Mouse (Mus musculus) ZHBTc4 (cell line): ENCODE results near the gene Epas1.

Experiments used
- DNase-seq: peaks from one replicate; pipeline ENCODE4 v3.0.0-alpha.2; 2011; ENCODE audit warnings: low read depth, low spot score

Epas1 gene

DNA sequence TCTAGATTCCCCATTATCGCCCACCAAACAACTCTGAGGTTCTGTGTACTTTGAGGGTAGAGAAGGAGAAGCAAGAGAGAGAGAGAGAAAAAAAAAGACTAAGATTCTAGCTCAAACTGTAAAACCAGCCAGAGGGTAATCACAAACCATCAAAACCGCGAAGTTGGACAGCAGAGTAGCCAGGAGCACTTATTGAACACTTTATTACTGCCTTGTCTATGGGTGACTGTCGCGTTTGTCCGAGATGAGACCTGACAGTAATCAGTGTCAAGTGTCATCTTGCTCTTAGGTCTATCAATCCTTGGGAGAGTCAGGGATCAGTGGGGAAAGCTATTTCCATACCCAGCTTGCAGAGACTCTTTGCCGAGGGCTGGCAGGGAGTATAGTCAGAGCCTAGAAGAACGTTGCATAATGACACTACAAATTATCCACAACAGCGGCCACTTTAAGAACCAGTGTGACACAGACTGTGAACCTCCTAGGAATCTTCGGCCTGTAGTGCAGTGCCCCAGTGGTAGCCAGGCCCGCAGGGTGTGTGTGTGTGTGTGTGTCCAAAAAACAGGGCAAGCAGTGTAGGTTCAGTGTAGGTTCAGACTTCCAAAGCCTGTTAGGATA lies 2.2 kb downstream of the Epas1 start:
- DNase-seq: no peak

DNA sequence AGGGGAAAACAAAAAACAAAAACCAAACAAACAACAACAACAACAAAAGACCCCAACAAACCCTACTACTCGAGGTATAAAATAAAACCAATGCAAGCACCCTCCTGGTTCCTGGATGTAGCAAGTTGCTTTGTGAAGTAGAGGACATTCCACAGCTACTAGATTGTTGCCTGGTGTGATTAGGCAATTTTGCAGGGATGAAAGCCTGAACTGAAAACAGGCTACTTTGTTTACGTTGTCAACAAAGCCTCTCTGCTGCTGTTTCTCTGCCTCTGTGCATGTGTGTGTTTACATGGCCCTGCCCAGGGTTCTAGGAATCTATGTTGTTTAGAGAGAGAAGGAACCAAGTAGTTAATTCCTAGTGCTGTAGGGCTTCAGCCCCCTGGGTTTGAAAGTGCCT lies 4.1 kb downstream of the Epas1 start:
- no peak for DNase-seq

DNA sequence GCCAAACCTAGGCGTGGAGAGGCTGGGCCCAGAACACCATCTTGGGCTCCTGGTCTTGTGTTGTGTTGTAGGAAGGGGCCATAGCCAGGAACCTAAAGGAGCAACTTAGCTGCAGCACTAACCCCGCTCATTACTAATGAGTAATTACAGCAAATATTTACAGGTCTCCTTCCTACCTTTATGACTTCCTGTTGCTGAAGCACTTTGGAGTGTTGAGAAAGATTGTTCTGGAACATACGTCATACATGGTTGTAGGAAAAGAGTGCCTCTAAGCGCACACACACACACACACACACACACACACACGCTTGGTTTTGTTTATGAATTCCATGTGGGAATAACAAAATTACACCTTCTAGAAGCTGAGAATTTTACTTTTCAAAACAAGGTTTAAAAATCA lies 8.4 kb downstream of the Epas1 start:
- no peak for DNase-seq

DNA sequence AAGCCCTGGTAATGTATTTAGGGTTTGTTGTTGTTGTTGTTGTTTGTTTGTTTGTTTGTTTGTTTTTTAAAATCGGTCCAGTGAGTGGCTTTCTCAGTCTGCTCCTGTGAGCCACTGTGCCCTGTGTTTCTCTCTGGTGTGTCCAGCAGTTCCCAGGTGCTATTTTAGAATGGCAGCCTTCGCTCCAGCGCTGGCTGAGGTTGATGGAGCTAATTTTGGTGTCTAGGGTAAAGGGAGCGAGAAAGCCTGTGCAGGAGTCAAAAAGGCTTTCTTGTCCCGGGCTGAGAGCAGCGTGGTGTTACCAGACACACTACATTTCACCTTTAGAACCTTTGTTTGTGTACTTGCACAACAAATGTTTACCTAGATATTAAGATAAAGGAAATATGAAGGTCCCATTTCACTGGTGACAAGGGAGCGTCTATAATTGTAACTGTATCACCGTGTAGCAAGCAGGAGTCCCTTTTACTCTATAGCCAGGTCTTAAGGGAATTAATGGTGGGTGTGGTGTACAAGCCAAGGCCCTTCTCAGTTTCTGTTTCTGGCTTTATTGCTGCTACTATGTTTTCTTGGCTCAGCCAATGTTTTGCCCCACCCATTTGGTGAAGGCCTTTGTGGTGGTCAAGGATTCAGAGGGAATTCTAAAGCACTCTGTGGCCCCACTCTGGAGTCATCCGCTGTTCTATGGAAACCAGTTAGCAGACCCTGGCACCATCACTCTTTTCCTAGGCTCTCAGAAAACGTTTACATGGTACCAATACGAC lies 9.2 kb downstream of the Epas1 start:
- no peak for DNase-seq

DNA sequence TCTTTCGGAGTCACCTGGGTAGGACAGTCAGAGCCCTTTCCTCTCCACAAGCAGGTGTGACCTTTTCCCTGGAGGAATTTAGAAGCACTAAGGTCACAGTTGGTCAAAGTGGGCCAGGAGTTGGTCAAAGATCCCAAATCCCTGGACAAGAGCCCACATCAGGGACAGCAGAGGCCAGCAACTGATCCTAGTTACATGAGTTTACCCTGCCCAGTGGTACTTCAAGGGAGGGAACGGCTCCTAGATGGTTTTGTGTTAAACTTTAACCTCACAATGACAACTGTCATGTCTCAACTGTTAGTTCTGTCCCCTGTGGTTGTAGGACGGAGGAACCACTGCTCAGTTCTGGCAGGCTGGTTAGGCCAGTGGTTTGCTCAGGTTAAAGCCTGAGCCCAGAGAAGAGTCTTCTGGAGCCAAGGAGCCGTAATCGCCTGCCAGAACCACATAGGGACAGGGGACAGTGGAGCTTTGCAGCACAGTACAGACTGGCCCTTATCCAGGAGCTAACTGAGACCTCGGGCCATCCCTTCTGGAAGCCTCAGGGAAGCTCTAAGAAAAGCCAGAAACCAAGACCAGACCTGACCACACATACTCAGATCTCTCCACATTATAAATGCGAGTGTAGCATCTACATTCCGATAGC lies 12.4 kb downstream of the Epas1 start:
- DNase-seq: no peak

DNA sequence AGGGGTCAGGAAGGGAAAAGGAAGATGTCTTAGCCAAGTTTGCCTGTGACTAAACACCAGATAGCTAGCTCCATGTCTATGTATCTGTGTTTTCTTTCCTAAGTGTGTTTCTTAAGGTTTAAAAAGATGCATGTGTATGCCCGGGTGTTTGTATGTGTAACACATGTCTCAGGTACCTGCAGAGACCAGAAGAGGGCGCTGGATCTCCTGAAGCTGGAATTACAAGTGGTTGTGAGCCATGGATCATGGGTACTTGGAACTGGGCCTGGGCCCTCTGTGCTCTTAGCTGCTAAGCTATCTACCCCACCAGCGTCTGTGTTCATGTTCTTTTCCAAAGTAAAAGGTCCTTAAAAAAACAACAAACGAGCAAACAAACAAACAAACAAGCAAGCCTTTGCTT lies 12.9 kb downstream of the Epas1 start:
- DNase-seq: no peak

DNA sequence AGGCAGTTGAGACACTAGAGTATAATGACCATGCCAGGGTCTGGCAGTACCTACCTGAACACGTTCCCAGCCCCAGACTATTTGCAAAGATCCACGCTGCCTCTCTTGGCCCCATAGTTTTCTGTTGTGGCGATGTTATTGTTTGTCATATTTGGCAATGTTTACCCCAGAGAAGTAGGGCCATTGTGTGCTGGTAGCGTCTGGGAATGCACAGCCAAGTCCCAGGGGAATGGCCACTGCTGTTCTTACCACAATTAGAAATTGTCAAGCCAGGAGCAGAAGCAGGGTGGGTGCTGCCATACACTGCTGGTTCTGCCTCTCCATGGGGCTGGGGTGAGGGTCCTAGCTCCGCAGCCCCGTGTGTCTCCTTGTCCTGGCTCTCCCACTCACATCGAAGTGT lies 15.1 kb downstream of the Epas1 start:
- DNase-seq: no peak

DNA sequence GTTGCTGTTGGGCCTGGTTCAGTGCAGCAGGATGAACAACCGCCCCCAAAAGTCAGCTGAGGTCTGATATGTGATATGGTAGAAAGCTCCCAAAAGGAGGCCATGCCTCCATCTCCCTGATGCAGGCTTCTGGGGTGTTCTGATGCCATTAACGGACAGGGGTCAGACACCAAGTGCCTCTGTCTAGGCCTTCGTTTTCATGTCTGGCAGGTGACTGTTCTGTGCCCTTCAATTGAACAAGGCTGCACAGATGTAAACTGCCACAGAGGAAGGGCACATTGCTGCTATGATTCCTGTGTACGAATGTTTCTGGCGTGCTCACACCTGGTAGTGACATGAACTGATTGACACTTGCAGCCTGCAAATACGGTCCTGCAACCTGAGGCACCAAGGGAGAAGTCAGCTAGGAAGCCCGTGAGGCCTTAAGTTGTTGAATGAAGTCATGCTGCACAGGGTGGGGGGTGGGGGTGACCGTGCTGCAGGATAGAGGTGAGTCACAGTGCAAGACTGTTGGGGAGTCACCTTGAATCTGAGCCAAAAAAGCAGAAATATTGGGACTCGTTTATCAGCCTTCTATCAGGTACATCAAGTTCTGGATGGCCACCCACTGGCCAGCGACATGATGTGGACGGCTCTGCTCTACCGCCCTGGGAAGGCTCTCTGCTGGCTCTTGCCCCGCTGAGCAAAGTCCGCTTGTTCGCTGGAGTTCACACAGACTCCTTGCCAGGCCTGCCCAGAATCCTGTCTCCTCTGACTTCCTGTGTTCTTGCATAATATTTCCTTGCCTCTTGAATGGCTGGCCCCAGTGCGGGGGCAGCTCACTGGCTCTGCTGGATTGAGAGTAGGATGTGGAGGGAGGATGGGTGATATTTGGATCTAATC lies 16.1 kb downstream of the Epas1 start:
- DNase-seq: no peak

DNA sequence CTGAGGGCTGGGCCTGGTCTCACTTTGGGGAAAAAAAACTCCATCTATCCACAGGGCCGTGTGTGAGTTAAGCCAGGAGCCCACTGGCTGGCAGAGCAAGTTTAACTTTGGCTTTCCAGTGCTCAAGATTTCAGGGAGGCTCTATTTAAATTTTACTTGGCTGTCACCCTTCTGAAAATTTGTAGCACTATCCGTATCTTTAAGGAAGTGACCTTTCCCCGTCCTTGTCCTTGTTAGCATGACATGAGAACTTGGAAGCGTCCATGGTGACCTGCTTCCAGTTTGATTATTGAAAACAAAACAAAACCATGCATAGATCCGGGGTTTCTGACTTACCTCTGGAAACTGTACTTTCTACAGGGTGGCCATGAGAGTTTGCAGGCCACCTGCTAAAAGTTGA lies 17.3 kb downstream of the Epas1 start:
- DNase-seq: no peak

DNA sequence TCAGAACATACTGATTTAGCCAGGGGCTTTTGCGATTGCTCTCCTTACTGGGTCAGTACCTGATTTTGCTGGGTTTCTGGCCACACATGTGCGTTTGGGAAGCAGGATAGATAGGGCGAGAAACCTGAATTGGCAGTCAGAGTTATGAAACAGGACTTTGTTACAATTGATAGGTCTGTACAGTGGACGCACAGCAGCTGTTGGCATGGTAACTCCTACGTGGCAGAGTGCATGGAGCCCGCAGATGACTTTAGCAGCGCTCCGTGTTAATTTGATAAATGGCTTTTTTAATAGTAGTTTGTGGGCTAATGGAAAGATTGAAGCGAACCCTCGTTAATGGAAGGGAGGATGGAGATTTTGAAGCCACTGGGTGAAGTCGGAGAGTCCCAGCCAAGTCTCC lies 18.5 kb downstream of the Epas1 start:
- DNase-seq: no peak

DNA sequence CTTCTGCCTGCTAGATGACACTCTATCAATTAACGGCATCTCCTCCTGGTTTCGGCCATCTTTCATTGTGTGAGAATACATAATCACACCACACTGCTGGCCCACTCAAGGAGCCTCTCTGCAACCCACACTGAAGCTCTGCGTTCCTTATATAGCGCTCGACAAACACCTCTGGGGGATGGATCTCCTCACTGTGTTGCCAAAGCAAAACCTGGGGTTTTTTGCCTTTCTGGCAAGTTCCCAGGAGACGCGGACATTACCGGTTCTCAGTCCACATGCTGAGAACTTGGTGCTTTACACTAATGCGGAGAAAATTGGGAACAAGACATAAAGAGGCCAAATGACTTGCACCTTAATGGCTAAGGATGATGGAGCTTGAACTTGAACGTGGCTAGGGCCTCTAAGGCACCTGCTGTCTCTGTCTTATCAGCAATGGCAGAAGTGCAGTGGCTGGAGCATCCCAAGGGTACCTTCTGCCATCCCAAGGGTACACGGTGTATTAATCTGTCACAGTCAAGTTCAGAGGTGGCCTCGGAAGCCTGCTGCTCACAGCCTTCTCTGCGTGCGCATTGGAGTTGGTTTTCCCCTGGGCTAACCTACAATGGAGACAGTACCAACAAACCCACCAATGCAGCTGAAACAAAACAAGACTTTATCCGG lies 19.6 kb downstream of the Epas1 start:
- DNase-seq: no peak

DNA sequence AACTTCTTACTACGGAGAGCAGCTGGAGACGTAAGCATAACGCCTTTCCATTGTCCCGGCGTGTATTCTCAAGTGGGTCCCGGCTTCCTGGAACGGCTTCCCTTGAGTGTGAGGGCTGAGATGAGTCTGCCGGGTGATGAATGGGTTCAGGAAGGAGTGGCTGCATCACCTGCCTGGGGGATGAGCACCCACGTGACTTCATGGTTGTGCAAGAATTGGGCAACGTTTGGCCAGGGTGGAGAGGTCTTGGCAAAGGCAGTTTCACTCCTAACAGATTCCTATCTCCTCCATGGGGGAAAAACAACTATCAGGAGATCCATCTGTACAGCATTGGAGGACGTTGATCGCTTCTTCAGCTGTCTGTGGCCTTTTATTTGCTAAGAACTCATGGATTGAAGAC lies 23.0 kb downstream of the Epas1 start:
- DNase-seq: no peak

DNA sequence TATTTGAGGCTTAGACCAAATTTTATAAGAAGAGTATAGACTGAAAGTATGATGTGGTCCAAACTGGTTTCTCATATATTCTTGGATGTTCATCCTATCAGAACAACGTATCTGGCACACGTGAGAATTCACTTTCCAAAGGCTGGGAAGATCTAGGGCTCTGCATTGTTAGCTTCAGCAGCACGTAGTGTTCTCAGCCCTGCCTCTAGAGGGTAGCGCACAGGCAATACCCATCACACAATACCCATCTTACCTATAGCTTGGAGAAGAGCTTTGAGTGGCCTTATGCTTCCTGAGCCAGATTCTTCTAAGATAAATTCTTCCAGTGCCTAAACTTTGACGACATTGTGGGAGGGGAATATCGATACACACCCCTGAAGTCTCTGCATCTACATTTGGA lies 24.6 kb downstream of the Epas1 start:
- peak; percentile 22 for DNase-seq

DNA sequence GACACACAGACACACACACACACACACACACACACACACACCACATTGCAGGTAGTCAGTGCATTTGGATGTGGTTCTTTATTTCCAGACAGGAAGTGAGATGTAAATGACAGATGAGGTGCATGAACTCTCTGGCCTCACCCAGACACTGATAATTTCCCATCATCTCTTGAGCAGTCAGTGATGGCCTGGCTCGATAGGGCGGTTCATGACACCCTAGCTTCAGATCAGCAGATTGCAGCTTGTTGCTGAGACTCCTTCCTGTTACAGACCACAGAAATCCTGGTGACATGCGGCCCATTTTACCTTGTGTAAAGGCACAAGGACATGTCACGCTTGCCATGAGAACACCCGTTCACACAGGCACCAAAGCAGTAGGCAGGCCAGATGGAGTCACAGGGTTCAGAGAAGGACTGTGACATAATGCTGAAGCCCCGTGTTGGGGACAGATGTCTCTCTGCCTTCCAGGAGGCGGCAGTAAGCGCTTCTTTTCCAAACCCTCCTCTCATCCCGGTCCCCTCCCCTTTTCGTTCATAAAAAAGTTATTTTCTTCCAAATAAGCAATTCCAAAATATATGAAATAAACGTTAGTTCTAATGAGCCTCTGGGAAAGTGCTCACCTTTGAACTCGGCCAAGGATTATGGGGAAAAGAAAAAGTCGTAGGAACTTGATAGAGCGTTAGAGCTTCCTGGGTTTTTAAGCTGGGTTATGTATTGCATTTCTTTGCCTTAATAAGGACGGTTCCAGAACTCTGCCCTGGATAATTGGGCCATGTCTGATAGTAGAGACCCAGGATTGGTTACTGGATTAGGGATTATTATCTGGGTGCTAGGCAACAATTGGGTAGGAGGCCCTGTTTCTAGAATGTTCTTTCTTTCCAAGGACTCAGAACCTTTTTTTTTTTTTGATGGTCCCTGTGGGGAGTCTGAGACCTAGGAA lies 26.0 kb downstream of the Epas1 start:
- peak; percentile 23 for DNase-seq

DNA sequence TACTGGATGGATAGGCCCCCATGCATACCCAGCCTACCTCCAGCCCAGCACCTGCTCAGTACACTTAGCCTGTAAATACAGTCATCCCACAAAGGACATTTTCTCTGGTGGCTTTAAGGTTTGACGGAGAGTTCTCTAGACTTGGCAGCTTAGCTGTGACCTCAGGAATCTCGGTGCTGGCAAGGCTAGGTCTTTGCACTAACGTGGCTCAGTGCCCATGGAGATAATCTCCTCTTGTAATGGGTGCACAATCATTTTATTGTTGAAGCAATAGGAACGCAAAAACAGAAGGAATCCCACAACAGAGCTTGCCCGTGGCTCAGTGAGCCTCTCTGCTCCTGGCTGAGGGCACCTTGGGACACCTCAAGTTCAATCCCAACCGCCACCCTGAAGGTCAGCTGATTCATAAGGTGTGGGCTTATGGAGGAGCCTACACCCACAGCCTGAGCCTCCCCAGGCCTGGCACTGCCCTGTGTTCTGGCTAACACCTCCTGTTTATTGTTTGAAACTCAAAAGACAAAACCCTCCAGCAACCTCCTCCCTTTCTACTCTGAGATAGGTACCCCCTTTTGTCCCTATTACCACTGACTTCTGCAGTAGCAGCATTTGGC lies 27.3 kb downstream of the Epas1 start:
- DNase-seq: no peak

DNA sequence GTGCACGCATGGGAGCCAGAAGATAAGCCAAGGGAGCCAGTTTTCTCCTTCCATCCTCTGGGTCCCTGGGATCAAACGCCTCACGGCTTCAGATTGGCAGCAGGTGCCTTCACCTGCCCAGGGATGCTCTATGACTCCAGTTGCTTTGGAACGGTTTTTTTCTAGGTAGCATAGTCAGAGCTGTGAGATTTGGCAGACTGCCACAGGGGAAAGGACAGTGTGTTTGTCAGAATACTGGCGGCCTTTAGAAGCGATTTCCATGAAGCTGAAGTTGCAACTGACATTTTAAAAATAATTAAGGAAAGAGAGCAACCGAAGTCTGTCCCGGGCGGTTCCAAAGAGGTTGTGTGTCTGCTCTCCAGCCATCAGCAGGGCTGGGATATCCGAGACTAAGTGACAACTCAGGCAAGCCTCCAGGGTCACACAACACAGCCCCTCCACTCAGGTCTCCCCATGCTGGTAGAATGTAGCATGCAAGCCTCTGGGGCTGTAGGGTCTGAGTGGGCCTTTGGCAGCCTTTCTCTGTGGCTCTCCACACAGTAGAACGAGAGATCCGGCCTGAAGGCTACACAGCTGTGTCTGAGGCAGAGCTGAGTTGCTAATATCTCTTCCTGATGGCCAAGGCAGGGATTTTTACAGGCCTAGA lies 28.4 kb downstream of the Epas1 start:
- no peak for DNase-seq

DNA sequence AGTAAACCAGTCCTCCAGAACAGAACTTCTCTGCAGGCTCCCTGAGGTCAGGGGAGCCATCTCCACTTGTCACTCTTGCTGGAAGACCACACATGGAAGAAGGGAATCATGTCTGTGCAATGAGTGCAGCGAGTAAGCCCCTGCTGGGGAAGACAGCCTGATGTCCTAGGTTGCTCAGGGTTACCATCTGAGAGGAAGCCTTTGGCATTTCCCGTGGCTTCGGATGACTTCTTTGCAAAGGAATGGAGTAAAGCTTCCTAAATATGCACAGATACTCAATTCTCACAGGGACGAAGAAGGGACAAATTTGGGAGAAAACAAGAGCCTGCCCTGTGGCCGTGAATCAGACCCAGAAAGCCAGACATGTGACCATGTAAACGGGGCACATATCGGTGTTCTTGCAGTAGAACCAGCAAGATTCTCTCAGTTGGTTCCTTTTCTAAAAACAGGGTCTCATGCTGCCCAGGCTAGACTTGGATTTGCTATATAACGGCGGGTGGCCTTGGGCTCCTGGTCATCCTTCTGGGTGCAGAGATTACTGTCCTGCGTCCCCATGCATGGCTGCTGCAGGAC lies 31.0 kb downstream of the Epas1 start:
- no peak for DNase-seq

DNA sequence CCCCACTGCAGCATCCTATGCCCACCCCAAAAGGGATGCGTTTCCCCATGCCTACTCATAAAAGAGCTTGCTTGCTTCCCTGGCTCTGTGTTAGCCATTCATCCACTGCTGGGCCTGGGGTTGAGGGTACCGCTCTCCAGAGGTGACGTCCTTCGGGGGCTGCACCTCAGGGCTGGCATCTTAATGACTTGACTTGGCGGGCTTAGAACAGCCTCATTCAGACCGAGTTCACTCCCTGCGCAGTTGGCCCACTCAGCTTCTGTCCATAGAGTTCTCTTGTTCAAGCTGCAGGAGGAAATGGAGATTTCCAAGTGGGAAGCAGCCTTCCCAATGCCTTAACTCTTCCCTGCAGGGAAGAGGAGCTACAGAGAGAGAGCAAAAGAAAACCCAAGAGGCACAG lies 32.1 kb downstream of the Epas1 start:
- DNase-seq: no peak

DNA sequence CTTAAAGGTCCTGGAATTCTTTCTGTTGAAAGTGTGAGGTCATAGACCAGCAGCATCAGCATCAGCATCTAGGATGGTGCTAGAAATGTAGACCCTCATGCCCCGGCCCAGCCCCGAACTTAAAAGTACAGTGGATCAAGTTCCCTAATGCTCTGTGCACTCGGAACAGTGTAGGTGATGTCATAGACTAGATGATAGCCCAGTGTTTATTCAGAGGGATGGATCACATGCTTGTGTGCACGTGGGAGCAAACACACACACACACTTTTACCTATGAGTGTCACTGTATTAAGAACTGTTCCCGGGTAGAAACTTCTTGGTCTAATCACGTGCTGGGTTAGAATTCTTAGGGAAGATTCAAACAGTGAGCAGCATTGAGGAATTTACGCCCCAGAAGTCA lies 33.0 kb downstream of the Epas1 start:
- no peak for DNase-seq
